Comparison of ENCODE assay signal across 22 mouse cellular contexts in the genomic region with DNA sequence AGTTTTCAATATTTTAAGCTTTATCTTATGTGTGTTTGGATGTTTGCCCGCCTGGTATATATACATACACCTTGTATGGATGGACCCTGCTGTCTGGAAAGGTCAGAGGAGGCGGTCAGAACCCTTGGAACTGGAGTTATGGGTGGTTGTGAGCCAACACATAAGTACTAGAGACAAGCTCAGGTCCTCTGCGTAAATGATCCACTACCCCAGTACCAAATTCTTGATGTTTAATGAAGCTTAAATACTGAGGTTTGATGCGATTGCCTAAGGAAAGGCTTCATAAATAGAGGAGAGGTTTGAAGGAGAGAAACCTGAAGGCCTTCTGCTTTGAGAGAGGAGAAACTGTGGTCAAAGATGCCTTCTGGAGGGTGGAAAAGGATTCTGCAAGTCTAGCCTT.
A peak's percentile ranks its signal among the peaks of the same experiment; 100 is the strongest.
DNase-seq lines count a peak whose midpoint lies in the region; ATAC-seq and TF ChIP-seq lines count a peak whose summit lies in the region.
"Had no signal": no experiment of that assay in that cellular context is flagged by ENCODE, and none has a peak within 500 bp of the region (broad histone marks: within the 10 kb centered on the region; RNA-seq: fewer than 3 reads in every experiment).

No protein-coding gene starts in this region.

- no peak for TF ChIP-seq CTCF in lung, postnatal 0 days (IDR thresholded peaks at IDR 0.05)
- no peak for TF ChIP-seq CTCF in Patski (IDR thresholded peaks at IDR 0.05)

- no peaks in the 10 kb centered on the region for H3K36me3 ChIP-seq in lung, postnatal 0 days (ENCODE audit: insufficient read depth, low read length)
- H3K36me3 ChIP-seq: G1E had no signal

- CTCF ChIA-PET in Patski (lab: Charles Lee), result interaction anchor here (1.1 kb wide), 1 partner anchor 19 kb away, joined by 4 read pairs; no protein-coding TSS in a partner anchor

- peak; percentile 9 for DNase-seq in lung, postnatal 0 days (ENCODE audit: low spot score)
- DNase-seq in lung, postnatal 4 days, result no peak
- DNase-seq in Muller cell, postnatal 12 days (ENCODE audit: inconsistent ontology term), result peak; percentile 63
- DNase-seq in Patski (ENCODE audit: low read depth, low spot score), result peak; percentile 17
- DNase-seq in kidney, postnatal 36 days, result no peak
- DNase-seq in adrenal gland, adult 8-10 months, result no peak
- DNase-seq: adrenal gland, adult 2 months; adrenal gland, postnatal 10 days; adrenal gland, postnatal 14 days; adrenal gland, postnatal 25 days; adrenal gland, postnatal 36 days; B cell, adult 2 months; cerebellum, adult 11 months; cerebellum, adult 11-12 months; cerebellum, adult 18-20 months; cerebellum, adult 2 months; cerebellum, adult 8-10 months; cerebellum, adult 9-10 months had no signal

- no peaks in the 10 kb centered on the region for H3K4me1 ChIP-seq in lung, postnatal 0 days (ENCODE audit: insufficient read depth, low read depth, low read length)

- H3K4me2 ChIP-seq in lung, postnatal 0 days (replicated peaks; ENCODE audit: low read depth, low read length), result no peak overlapping the region

- in situ Hi-C loops in Patski (cut with MboI; ENCODE audit: low pct_unique_long_range_greater_than_20kb), result no loop called here

- WGBS in lung, postnatal 0 days, result 67% methylated on average over 4 of the region's 4 CpGs

- H3K27ac ChIP-seq in lung, postnatal 0 days (ENCODE audit: low read length), result no peak overlapping the region

- POLR2A ChIA-PET in Patski (lab: Charles Lee), result interaction anchor here (0.8 kb wide), 1 partner anchor 1933 kb away, joined by 3 read pairs; no protein-coding TSS in a partner anchor

- ATAC-seq in lung, postnatal 0 days, result no peak
- ATAC-seq in Patski, result peak; percentile 57
- ATAC-seq: activated CD4-positive, CD25-positive, alpha-beta regulatory T cell, adult 4 months; CD4-positive, CD25-positive, alpha-beta regulatory T cell, adult 4 months had no signal

- H3K9ac ChIP-seq in lung, postnatal 0 days (replicated peaks; ENCODE audit: low read depth), result no peak overlapping the region

- H3K4me3 ChIP-seq in lung, postnatal 0 days (ENCODE audit: low read depth, low read length), result no peak overlapping the region

- no peaks in the 10 kb centered on the region for H3K9me3 ChIP-seq in lung, postnatal 0 days (ENCODE audit: low read length)

- no peak for TF ChIP-seq EP300 in lung, postnatal 0 days (IDR thresholded peaks at IDR 0.05)

- no peaks in the 10 kb centered on the region for H3K27me3 ChIP-seq in lung, postnatal 0 days (replicated peaks; ENCODE audit: insufficient read depth, low read length)
- no peaks in the 10 kb centered on the region for H3K27me3 ChIP-seq in Patski
- H3K27me3 ChIP-seq: CH12.LX had no signal

Comparison
In these comparisons a context has a peak if more than half of its experiments do, and no peak if none do; other contexts are left out.
1. DNase-seq: peak in lung, postnatal 0 days (single experiment), Muller cell, postnatal 12 days (single experiment) and Patski (single experiment); none in lung, postnatal 4 days (0 of 2), kidney, postnatal 36 days (0 of 2) and adrenal gland, adult 8-10 months (single experiment).